Mouse (Mus musculus) heart, postnatal 10 days (tissue): Measurements from ENCODE around the gene Pla2r1. TPM values are rescaled to one million over a fixed set of nuclear protein-coding genes. Genes with fewer than 3 reads are reported as not detected.

Experiments
- DNase-seq, 2 experiments: peaks; one replicate each; pipeline ENCODE4 v3.0.0; 2021
- intact Hi-C: fragments of 180-260 bp; cut with DNase I; formaldehyde crosslinking; loops from one replicate; pipeline ENCODE4 v1.15.1; 2025
- total RNA-seq, 2 experiments: library from RNA; stranded (reverse); gene quantifications; 2 replicates each; pipeline ENCODE4 v1.2.3; 2021

The Pla2r1 gene
- total RNA-seq, 2 experiments from 2014 or later: 2.1 to 2.4 TPM

DNA sequence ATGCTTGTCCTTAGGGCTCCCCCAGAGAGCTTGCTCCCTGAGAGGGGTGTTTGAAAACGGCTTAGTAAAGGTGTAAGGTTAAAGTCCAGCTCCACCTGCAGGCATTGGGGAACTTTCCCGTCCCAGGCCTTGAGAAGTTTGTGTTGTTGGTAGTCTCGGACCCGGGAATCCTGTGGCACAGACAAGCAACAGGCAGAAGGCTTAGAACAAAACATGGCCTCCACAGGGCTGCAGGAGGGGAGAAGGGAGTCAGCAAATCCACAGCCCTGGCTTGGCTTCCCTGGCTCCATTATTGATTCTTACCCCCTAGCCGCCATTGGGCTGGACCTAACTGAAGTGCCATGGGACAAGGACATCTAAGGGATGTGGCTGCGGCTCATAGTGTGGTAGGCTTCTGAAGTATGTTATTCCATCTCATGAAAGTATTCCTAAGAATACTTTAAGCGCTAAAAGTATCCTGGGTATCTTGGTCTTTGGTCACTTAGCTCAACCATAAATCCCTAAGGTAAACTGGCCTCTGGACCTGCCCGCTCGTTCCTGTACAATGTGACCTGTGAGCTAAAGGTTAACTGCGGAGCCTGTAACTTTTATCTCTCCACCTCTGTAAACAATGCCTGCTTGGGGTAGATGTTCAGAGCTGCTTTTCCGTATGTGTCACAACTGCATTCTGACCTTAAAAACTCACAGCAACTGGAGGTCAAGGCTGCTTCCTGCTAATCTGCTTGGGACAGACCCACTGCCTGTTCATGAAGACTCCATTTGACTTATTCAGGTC, 142.9 kb downstream of the Pla2r1 start:
- no peak for DNase-seq
- intact Hi-C loops: loop anchor here (10.0 kb wide), 1 partner anchor 495 kb away; no protein-coding TSS in a partner anchor

DNA sequence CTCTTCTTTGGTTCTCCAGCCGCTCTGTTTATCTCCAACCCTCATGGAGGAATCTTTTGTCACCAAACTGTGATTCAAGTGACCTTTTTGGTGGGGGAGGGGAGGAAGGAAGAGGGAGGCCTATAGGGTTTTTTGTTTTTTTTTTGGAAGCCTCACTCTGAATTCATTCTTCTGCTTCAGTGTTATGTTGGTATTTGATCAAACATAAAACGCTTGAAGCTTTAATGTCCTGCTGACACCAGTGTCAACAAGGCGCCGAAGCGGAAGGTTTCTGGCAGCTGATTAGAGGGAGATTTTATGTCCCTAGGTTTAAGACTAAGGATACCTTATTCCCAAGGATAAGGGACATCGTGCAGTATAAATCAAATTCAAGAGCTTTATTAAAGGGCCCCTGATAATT, 143.9 kb downstream of the Pla2r1 start:
- intact Hi-C loops: no loop called here
- DNase-seq: no peak

DNA sequence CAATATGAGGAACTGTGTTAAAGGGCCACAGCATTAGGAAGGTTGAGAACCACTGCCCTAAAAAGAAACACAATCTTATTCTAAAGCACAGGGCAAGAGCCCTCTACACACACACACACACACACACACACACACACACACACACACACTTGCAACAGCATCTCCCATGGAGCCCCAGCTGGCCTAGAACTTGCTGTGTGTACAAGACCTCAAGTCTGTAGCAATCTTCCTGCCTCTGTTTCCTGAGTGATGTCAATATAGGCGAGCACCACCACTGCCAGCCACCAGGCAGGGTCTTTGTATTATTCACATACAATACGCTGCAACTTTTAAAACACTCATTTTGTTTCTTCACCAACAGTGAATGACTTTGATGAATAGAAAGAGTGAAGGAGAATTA, 145.7 kb downstream of the Pla2r1 start:
- intact Hi-C loops: no loop called here

DNA sequence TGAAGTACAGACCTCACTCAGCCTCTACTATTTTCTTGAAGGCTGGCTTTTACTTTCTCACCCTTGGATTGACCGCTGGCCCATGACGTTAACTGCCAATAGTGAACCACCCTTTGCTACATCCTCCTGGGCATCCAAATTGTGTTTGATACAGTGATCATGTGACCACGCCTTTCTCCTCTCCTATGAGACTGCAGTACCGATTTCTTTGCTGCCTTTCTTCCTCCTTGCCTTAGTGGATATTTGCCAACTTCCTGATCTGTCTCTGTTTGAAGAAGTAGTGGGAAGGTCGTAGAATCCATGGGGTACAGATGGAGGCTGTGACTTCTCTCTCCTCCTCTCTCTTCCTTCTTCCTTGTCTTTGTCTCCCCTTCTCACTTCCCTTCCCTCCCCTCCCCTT, 147.7 kb downstream of the Pla2r1 start:
- intact Hi-C loops: no loop called here
- DNase-seq: no peak

More for the DNA sequence above, 145.7 kb downstream of the Pla2r1 start:
- DNase-seq: no peak

DNA sequence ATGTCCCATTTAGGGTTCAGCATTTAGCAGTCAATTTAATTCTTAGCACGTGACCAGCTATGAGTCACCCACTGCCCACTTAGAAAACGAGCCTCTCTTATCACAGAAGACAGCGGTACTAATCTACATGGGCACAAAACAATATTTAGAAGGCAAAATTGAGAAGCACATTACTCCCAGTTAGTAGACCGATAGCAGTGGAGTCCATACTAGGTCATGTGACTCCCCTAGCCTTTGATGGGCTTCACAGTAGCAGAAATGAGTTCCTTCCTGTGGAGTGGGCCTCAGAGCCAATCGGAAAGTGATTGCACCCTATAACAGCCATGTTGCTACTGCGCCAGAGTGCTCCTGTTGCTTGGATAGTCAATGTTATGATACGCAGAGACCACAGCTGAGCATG, 148.3 kb downstream of the Pla2r1 start:
- intact Hi-C loops: no loop called here
- DNase-seq: no peak

DNA sequence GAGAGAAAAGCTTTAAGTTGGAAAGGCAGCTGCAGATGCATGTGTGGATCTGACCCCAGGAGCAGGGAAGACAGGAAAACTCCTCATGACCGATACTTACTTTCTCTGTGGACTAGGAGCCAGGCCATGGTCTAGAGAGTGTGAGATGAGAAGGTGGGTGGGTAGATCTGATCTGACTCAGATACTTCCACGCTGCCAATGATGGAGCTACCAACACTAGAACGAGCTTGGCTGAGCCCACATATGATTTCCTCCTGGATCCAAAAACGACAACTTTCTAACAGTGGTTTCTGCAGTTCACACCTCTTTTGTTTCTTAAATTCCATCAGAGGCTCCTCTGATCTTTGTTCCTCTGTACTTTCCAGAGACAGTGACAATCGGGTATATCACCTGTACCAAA, 151.4 kb downstream of the Pla2r1 start:
- intact Hi-C loops: no loop called here
- no peak for DNase-seq

DNA sequence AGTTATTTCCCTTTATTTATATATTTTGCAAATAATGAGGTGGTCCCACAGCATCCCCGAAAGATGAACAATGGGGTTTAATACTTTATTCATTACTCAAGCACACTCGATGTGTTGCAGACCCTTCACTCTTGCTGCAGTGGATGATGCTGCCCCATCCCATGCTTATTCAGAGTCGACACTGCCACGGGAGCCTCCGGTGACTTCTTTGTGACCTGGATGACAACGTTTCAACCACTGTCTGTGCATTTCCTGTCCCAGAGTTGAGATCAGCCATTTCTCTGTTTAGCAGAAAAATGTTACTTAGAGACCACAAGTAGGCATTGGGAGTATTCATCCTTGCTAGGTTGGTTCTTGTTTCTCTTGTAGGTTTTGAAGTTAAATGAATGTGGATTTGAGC, 159.3 kb downstream of the Pla2r1 start:
- intact Hi-C loops: no loop called here
- no peak for DNase-seq

DNA sequence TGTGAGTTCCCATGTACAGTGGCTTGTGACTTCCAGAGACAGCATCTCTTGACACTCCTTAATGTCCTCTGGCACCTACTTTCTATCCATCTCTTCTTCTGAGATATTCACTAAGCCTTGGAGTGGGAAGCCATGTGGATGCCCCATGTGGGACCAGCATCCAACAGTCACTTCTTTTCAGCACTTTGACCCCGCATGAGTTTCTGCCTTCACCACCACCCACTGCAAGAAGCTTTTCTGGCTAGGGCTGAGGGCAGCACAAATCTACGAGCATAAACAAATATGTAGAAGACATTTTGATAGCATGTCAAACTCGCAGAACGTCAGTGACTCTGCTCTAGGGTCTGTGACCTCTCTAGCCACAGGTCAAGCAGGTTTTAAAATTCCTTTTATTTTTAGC, 160.8 kb downstream of the Pla2r1 start:
- intact Hi-C loops: no loop called here
- no peak for DNase-seq

DNA sequence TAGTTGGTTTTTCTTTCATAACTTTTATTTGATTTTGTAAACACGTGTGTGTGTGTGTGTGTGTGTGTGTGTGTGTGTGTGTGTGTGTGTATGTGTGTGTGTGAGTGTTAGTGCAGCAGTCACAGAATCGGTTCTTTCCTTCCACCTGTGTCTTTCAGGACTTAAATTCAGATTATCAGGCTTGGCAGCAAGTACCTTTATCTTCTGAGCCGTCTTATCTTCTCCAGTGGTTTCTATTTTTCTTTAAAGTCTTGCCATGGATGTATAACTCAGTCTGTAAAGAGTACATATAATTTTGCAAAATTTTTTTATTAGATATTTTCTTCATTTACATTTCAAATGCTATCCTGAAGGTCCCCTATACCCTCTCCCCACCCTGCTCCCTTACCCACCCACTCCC, 165.7 kb downstream of the Pla2r1 start:
- no peak for DNase-seq
- intact Hi-C loops: no loop called here

DNA sequence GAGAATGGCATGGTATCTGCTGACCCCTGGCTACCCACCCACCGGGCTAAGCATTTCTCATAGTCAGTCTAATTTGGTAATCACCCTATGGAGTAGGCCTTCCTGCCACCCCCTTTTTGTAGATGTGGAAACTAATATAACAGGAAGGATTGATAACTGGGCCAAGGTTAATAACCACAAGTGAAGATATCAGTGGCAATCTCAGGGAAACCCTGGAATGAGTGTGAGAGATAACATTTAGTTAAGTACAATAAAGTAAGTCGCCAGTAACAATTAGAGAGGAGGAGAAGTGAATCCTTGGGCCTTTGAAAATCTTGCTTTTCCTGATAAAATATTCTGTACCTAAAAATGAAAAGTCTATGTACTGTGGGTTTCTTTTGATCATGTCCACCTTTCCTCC, 166.3 kb downstream of the Pla2r1 start:
- DNase-seq: no peak
- intact Hi-C loops: no loop called here

DNA sequence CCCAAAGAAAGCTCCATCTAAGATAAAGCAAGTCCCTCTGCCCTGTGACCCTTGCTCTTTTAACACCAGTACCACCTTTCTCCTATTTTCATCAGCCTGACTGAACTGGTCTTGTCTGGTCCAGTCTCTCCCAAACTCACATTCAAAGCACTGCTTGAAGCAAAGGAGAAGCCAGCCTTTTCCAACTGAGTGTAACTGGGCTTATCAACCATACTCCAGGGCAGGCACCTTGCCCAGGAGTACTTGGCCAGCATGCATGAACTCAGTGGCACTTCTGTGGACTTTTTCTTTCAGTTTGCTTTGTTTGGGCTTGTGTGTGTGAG, 168.4 kb downstream of the Pla2r1 start:
- intact Hi-C loops: no loop called here
- DNase-seq: peak; percentile 70 to 76

DNA sequence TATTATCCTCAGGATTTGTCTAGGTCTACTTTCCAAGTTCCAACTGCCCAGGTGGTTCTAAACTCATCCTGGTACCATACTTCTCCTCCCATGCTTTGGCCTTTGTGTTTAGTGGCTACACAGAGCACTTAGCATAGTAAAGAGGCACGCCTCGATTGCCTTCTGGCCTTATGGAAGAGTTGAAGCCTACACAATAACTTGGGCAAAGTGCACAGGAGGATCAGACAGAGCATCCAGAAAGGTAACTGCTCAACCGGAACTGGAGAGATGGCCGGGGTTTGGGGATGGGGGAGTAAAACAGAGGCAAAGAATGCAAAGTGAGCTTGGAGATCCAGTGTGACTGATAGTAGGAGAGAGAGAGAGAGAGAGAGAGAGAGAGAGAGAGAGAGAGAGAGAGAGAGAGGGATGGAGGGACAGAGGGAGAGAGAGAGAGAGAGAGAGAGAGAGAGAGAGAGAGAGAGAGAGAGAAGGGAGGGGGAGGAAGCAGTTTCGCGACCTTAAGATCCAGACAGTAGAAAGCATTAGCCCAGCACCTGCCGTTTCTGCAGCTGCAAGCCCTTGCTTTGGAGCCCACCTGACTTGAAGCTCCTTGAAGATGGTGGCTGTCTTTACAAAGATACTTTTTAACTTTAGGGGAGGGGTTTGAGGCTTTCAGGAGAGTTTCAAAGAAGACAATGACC, 168.9 kb downstream of the Pla2r1 start:
- intact Hi-C loops: no loop called here
- DNase-seq: peak in 1 of 2 experiments; percentile 5

DNA sequence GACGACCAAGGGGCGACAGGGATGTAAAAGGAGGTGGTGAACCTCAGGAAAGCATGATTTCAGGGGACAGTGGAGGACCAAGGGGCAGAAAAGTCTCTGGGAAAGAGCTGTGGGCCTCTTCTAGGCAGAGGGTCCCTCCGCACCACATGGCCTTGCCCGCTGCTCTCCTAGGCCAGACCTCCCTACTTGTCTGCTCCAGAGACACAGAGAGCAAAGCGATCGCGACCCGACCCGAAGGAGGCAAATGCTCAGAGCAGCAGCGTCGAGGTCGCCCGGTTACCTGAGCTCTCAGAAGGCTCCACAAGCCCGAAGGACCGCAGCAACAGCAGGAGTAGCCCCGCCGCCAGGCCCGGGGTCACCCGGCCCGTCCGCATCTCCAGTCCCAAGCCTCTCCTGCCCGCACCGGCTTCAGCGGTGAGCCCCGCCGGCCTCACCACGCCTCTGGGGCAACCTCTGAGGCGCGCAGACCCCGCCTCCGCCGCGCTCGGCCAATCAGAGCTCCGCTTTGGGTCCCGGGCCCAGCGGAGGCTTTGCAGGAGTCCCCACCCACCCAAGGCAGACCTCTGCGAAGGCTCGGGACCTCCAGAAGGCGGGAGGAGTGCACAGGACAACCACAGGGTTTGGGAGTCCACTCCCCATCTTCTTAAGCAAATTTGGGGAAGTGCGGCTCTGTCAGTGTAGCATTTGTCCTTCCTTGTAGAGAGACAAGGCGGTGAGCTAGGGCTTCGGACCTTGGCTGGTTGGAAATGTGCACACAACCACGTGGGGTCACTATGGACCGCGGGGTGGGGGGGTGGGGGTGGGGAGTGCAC, 170.0 kb downstream of the Pla2r1 start, which contains the start of gene Ly75:
Gene Ly75 (minus strand): TSS at position 446 of the 812 bp plus-strand sequence.
- intact Hi-C loops: no loop called here
- DNase-seq: peak; percentile 85 to 89

DNA sequence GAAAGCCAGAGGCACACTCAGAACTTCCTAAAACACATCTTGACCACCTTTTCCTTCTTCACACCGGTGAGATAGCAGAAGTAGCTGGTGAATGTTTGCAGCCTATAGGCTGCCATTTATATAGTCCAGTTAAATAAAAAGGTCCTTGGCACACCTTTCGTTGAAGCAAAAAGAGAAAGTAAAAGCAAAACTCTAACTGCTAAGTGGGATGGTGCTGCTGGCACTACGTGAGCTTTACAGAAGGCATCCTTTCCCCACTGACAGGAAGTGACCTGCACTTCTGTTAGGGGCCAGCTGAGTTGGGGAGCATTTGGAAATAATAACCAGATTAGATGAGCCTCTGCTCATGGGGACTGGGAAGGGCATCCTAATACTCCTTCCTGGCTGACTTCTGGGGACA, 170.8 kb downstream of the Pla2r1 start:
- intact Hi-C loops: no loop called here
- DNase-seq: no peak

DNA sequence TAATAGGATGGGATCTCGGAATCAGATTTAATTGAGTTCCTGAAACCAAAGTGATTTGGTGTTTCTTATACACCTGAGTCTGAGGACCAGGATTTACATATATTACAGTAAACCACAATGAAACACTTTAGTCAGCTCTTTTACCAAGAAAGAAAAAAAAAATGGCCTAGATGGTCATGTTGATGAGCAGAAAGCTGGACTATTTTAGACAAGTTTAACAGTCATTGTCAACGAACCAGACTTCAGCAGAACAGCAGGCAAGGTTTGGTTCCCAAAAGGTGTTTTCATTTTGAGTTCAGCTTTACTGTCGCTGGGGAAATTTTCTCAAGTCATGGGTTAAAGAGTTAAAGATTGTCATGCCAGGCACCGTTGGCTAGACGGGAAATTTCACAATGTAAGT, 175.8 kb downstream of the Pla2r1 start:
- no peak for DNase-seq
- intact Hi-C loops: no loop called here

DNA sequence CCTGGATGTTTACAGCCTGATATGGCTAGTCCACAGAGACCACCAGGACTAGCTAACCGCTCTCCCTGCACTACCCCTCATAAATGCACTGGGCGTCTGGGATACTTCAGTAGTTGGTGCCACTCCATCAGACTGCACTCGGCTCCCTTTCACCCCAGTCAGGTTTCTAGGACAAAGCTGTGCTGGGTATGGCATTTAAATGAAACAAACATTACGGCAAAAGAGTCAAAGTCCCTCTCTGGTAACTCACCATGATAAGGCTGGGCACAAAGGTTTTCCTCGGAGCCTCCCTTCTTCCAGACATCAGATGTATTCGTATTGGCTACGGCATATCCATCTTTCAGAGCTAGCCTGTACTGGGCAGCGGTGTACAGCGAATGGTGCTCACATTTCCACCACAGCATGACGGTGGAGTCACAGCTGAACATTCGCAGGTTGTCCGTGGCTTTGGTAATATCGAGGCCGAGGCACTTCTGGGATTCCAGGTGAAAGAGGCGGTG, 177.4 kb downstream of the Pla2r1 start:
- DNase-seq: no peak
- intact Hi-C loops: no loop called here

DNA sequence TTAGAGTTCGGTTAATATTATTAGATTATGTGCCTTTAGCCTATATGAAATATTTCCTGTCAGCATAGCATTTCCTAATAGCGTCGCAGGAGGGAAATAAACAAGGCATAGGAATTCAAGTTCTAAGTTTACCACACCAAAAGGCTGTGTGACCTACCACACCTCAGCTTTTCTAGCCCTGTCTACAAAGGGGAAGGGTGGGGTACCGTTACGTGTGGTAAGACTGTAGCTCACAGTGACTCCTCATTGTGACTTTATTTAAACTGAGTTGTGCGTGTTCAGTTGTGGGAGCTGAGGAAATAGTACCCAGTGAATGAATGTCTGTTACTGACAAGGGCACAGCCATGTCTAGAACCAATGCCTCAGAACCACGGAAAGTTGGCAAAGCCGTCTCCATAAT, 178.0 kb downstream of the Pla2r1 start:
- intact Hi-C loops: no loop called here

DNA sequence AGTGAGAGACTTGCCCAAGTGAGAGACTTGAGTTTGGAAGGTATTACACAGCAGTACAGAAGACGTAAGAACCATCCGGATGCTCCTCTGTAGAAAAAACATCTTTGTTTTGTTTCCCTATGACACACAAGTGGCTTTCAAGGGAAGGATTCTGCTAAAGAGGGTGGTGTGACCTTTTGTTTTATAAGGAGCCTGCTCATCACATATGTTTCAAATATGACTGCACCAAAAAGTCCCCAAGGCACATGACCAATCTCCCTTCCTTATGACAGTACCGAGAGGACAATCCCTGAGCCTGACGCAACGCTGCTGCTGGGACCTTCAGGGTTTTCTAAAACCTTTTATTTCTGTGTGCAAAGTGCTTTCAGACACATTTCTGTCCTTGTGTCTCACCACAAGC, 182.9 kb downstream of the Pla2r1 start:
- intact Hi-C loops: no loop called here
- no peak for DNase-seq

More for the DNA sequence above, 178.0 kb downstream of the Pla2r1 start:
- no peak for DNase-seq

DNA sequence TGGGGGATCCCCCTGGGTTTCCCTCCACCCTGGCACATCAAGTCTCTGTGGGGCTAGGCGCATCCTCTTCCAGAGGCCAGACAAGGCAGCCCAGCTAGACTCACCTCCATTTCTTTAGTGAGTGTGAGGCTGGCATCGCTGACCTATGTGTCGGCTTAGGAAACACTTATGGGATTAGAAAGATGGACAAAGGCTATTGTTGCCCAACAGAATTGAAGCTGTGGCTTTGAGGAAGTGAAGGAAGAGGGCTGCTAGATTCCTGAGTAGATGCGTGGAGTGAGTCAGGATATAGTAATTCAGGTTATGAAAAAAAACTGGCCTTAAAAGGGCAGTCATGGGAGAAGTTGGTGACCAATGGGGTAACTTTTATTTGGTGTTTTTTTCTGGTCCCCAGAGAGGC, 183.7 kb downstream of the Pla2r1 start:
- no peak for DNase-seq
- intact Hi-C loops: no loop called here

DNA sequence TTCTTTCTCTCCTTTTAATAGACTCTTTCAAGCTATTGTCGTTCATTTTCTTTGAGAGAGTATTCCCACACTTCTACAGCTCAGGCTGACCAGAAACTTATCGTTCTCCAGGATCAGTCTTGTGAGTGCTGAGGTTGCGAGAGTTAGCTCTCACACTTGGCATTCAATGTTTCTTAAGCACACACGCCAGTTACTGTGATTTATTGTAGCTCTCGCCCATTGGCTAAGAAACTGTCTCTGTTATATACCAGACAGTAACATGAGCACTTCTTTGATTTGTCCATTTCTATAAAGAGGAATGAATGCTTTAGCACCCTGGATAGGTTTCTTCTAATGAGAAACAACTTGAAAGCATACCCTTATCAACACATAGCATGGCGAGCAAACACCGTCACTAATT, 185.2 kb downstream of the Pla2r1 start:
- intact Hi-C loops: no loop called here
- no peak for DNase-seq
